Mouse (Mus musculus): ENCODE data around the gene Eno1. TPM values are rescaled to one million over a fixed set of nuclear protein-coding genes. Genes with fewer than 3 reads are reported as not detected.
A peak's percentile ranks its signal among the peaks of the same experiment; 100 is the strongest.

The Eno1 gene
- total and polyA plus RNA-seq, 2 experiments from 2014 or later: 525 to 1,074 TPM

DNA sequence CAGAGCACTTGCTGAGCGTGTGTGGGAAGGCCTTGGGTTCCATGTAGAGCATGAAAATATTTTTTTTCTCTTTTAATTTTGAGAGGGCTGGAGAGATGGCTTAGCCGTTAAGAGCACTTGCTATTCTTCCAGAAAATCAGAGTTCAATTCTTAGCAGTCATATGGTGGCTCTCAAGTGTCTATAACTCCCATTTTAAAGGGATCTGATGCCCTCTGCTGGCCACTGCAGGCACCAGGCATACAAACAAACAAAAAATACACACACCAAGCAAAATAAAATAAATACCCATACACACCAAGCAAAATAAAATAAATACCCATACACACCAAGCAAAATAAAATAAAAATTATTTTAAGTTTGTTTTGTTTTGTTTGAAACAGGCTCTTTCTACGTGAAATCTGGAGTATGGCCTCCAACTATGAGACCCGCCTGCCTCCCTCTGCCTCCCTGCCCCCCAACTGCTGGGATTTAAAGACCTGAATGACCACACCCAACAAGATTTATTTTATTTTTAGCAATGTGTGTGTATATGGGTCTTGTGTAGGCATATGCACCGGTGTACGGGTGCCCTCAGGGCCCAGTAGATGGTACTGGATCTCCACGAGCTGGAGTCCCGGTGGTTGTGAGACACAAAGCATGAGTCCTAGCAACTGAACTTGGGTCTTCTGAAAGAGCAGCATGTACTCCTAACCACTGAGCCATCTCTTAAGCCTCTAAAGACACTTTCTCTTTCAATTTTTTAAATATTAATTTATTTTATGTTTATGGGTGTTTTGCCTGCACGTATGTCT lies 16.8 kb upstream of the Eno1 start:
- no peak overlapping the region for H3K4me2 ChIP-seq (ENCODE audit: low read depth, low read length)
- no peaks in the 10 kb centered on the region for H3K27me3 ChIP-seq (ENCODE audit: control insufficient read depth, insufficient read depth, low read length)
- WGBS: 72% methylated on average over 9 of the region's 9 CpGs
- H3K4me1 ChIP-seq (ENCODE audit: control insufficient read depth, insufficient read depth): no peaks in the 10 kb centered on the region
- H3K36me3 ChIP-seq (replicated peaks; ENCODE audit: control insufficient read depth, insufficient read depth, low read length): no peaks in the 10 kb centered on the region
- ATAC-seq (ENCODE audit: insufficient read depth, low read depth) (peak; percentile 45; the same call in 1 of the 2 replicates), DNase-seq (ENCODE audit: low spot score) (peak; percentile 67)
- H3K9me3 ChIP-seq (replicated peaks; ENCODE audit: control insufficient read depth, low read length): no peaks in the 10 kb centered on the region
- no peak overlapping the region for H3K9ac ChIP-seq (replicated peaks; ENCODE audit: low read depth, low read length)
- H3K4me3 ChIP-seq (ENCODE audit: low read depth, low read length): no peak overlapping the region
- no peak overlapping the region for H3K27ac ChIP-seq (ENCODE audit: low read depth)
- TF ChIP-seq CTCF (IDR thresholded peaks at IDR 0.05; ENCODE audit: low read depth) (peak; percentile 68), EP300 (IDR thresholded peaks at IDR 0.05; ENCODE audit: low read depth) (no peak)

GRCm38 (mm10) chr4:150220584-150220983 lies 15.9 kb upstream of the Eno1 start:
- H3K36me3 ChIP-seq (replicated peaks; ENCODE audit: control insufficient read depth, insufficient read depth, low read length): no peaks in the 10 kb centered on the region
- H3K4me2 ChIP-seq (ENCODE audit: low read depth, low read length): peak overlapping the region; percentile 34; the same call in 1 of the 2 replicates
- no peaks in the 10 kb centered on the region for H3K27me3 ChIP-seq (ENCODE audit: control insufficient read depth, insufficient read depth, low read length)
- H3K4me3 ChIP-seq (ENCODE audit: low read depth, low read length): no peak overlapping the region
- TF ChIP-seq CTCF (IDR thresholded peaks at IDR 0.05; ENCODE audit: low read depth) (no peak), EP300 (IDR thresholded peaks at IDR 0.05; ENCODE audit: low read depth) (no peak)
- no peaks in the 10 kb centered on the region for H3K4me1 ChIP-seq (ENCODE audit: control insufficient read depth, insufficient read depth)
- no peak overlapping the region for H3K27ac ChIP-seq (ENCODE audit: low read depth)
- ATAC-seq (ENCODE audit: insufficient read depth, low read depth): peak; percentile 45; the same call in 1 of the 2 replicates
- H3K9me3 ChIP-seq (replicated peaks; ENCODE audit: control insufficient read depth, low read length): no peaks in the 10 kb centered on the region
- no peak overlapping the region for H3K9ac ChIP-seq (replicated peaks; ENCODE audit: low read depth, low read length)
- 22% methylated on average over 11 of the region's 11 CpGs for WGBS
- DNase-seq (ENCODE audit: low spot score): peak; percentile 50

- no peak overlapping the region for H3K9ac ChIP-seq (replicated peaks; ENCODE audit: low read depth, low read length)
- DNase-seq (ENCODE audit: low spot score) (no peak), ATAC-seq (ENCODE audit: insufficient read depth, low read depth) (no peak)
- peak overlapping the region; percentile 34; the same call in 1 of the 2 replicates for H3K4me2 ChIP-seq (ENCODE audit: low read depth, low read length)
- no peaks in the 10 kb centered on the region for H3K36me3 ChIP-seq (replicated peaks; ENCODE audit: control insufficient read depth, insufficient read depth, low read length)
- 60% methylated on average over 10 of the region's 10 CpGs for WGBS
- H3K4me3 ChIP-seq (ENCODE audit: low read depth, low read length): no peak overlapping the region
- no peaks in the 10 kb centered on the region for H3K9me3 ChIP-seq (replicated peaks; ENCODE audit: control insufficient read depth, low read length)
- no peak for TF ChIP-seq EP300 (IDR thresholded peaks at IDR 0.05; ENCODE audit: low read depth)
- no peak for TF ChIP-seq CTCF (IDR thresholded peaks at IDR 0.05; ENCODE audit: low read depth)
- no peak overlapping the region for H3K27ac ChIP-seq (ENCODE audit: low read depth)
- H3K27me3 ChIP-seq (ENCODE audit: control insufficient read depth, insufficient read depth, low read length): no peaks in the 10 kb centered on the region
- H3K4me1 ChIP-seq (ENCODE audit: control insufficient read depth, insufficient read depth): no peaks in the 10 kb centered on the region
These were observed 15.4 kb upstream of the Eno1 start for GRCm38 (mm10) chr4:150221017-150221640.

DNA sequence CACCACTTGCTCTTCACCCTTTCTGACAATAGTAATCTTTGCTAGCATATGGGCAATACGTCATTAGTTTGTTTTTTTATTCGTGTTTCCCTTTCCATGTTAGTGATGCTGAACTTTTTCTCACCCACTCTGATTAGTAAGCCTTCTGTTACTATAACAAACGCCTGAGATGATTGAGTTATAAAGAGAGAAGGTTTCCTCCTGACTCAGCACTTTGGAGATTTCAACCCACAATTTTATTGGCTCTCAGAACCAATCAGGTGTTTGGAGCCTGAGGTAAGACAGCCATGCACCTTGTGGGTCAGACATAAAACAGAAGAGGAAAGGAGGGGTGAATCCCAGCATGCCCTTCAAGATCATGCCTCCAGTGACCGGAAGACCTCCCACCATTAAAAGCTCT lies 12.7 kb upstream of the Eno1 start:
- no peak overlapping the region for H3K27ac ChIP-seq (ENCODE audit: low read depth)
- H3K36me3 ChIP-seq (replicated peaks; ENCODE audit: control insufficient read depth, insufficient read depth, low read length): no peaks in the 10 kb centered on the region
- no peaks in the 10 kb centered on the region for H3K27me3 ChIP-seq (ENCODE audit: control insufficient read depth, insufficient read depth, low read length)
- peaks cover 18% of the 10 kb centered on the region; the same call in 1 of the 2 replicates for H3K4me1 ChIP-seq (ENCODE audit: control insufficient read depth, insufficient read depth)
- no peak overlapping the region for H3K9ac ChIP-seq (replicated peaks; ENCODE audit: low read depth, low read length)
- no peak for ATAC-seq (ENCODE audit: insufficient read depth, low read depth)
- no peaks in the 10 kb centered on the region for H3K9me3 ChIP-seq (replicated peaks; ENCODE audit: control insufficient read depth, low read length)
- WGBS: 86% methylated on average over 4 of the region's 4 CpGs
- no peak overlapping the region for H3K4me2 ChIP-seq (ENCODE audit: low read depth, low read length)
- no peak overlapping the region for H3K4me3 ChIP-seq (ENCODE audit: low read depth, low read length)
- no peak for TF ChIP-seq EP300 (IDR thresholded peaks at IDR 0.05; ENCODE audit: low read depth)
- no peak for DNase-seq (ENCODE audit: low spot score)

DNA sequence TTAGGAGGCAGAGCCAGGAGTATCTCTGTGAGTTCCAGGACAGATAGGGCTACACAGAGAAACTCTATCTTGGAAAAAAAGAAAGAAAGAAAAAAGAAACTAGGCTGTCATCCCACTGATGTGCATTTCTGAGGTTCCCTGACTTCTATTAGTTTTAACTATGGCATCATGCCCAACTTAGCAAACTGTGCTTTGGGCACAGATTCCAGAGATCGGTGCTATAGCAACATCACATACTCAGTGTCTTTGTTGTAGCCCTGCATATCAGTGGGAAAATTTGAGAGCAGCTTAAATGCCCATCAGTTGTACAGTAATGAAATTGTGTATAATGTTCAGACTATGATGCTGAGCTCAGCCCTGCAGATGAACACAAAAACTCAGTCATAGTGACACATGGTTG lies 10.8 kb upstream of the Eno1 start:
- H3K4me2 ChIP-seq (ENCODE audit: low read depth, low read length): no peak overlapping the region
- TF ChIP-seq EP300 (IDR thresholded peaks at IDR 0.05; ENCODE audit: low read depth) (no peak), CTCF (IDR thresholded peaks at IDR 0.05; ENCODE audit: low read depth) (no peak)
- H3K9me3 ChIP-seq (replicated peaks; ENCODE audit: control insufficient read depth, low read length): no peaks in the 10 kb centered on the region
- H3K4me3 ChIP-seq (ENCODE audit: low read depth, low read length): no peak overlapping the region
- WGBS: 85% methylated on average over 1 of the region's 1 CpGs
- no peaks in the 10 kb centered on the region for H3K36me3 ChIP-seq (replicated peaks; ENCODE audit: control insufficient read depth, insufficient read depth, low read length)
- no peak for ATAC-seq (ENCODE audit: insufficient read depth, low read depth)
- no peaks in the 10 kb centered on the region for H3K27me3 ChIP-seq (ENCODE audit: control insufficient read depth, insufficient read depth, low read length)
- peaks cover 33% of the 10 kb centered on the region for H3K4me1 ChIP-seq (ENCODE audit: control insufficient read depth, insufficient read depth)
- no peak overlapping the region for H3K9ac ChIP-seq (replicated peaks; ENCODE audit: low read depth, low read length)
- no peak overlapping the region for H3K27ac ChIP-seq (ENCODE audit: low read depth)
- no peak for DNase-seq (ENCODE audit: low spot score)
